Mouse (Mus musculus) retina, adult 2 months (tissue): ENCODE measurements around the gene Ypel4.

Experiments
- DNase-seq: peaks from one replicate; pipeline ENCODE4 v3.0.0-alpha.2; 2012; ENCODE audit warnings: low read depth, low spot score

The Ypel4 gene

DNA sequence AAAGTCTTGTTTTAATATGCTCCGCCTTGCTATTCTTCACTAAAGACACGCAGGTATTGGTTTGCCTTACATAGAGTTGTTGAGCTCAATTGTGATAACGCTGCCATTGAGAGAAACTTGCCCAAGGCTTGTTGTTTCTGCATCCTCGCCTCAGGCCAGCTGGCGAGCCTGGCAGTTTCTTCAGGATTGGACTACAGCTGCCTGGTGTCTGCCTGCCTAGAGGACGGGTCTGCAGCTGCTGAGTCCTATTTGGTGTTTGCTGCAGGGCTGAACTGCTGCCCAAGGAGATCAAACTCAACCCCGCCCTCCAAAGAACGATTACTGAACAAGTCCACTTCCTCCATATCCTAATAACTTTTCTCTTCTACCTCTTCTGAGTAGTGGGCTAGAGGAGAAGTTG, 26.9 kb downstream of the Ypel4 start:
- no peak for DNase-seq

DNA sequence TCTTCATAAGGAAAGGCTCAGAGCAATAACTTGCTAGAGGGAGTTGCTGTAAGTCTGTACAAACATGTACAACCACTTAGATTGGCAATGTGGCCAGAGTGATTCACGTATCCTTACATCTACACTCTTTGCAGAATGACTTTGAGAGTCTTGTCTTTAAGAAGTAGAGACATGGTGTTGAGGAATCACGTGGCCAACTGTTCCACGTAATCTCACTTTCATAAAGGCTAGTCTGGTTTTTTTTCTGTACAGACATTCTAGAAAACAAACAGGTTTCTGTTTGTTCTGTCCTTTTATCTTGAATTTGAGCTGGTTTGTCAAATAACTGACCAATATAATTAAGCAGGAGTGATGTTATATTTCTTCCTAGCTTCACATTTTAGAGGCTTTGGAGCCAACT, 27.5 kb downstream of the Ypel4 start:
- DNase-seq, result no peak

GRCm38 (mm10) chr2:84761840-84762239, 28.0 kb downstream of the Ypel4 start:
- DNase-seq, result no peak

- DNase-seq, result no peak
Observed at GRCm38 (mm10) chr2:84762295-84762694, 28.4 kb downstream of the Ypel4 start.

DNA sequence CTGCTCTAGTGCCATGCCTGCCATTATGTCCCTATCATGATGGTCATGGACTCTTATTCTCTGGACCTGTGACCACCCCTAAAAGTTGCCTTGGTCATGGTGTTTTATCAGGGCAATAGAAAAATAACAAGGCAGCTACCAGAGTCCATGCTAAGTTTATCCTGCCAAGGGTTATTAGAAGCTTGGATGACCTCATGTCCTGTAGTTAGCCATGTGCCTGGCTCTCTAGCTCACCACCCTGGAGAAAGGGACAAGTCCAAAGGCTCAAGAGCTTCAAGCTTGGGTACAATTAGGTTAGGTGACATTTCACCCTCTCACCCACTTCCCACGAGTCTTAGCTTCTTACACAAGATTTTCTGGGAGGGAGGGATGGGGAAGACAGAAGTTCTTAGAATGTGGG, 29.0 kb downstream of the Ypel4 start:
- DNase-seq, result no peak

GRCm38 (mm10) chr2:84770501-84770900, 36.6 kb downstream of the Ypel4 start:
- DNase-seq, result no peak

- no peak for DNase-seq
Observed at GRCm38 (mm10) chr2:84772454-84772853, 38.6 kb downstream of the Ypel4 start.

DNA sequence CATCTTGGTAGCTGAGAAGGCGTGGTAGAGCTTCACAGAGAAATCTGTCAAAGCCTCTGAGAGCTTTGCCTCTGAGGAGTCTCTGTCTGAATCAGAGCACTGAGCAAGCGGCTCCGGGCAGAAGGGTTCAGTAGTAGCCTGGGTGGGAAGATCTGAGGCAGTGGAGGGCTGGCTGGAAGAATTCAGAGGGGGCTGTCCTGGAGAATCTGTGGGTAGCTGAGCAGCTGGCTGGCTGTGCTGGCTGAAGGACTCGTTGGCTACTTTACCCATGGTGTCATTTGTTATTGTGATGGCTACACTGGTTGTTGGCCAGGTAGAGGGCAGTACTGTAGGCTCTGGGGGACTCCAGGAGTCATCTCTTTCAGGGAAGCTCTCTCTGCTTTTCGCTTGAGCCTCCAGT, 39.3 kb downstream of the Ypel4 start:
- DNase-seq, result no peak

- no peak for DNase-seq
Observed at GRCm38 (mm10) chr2:84774751-84775150, 40.9 kb downstream of the Ypel4 start.

DNA sequence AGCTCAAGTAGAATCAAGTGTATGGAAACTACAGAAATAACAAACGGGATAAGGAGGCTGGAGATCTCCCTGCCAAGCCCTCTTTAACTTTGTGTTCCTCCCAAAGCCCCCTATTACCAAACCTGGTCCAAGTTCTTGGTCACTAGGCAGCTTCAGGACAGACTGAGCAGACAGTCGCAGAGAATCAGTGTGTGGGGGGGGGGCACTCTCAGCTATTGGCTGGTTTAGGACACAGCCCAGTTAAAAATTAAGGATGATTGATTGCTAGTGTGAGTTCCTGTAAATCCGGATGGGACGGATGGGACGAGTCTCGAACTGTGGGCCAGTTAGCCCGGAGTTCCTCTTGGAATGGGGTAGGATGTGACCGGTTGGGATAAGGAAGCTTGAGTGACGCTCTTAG, 41.4 kb downstream of the Ypel4 start, which contains the start of gene Serping1:
Serping1 (minus strand) TSS at position 204 of the 400 bp plus-strand sequence.
- DNase-seq, result no peak

DNA sequence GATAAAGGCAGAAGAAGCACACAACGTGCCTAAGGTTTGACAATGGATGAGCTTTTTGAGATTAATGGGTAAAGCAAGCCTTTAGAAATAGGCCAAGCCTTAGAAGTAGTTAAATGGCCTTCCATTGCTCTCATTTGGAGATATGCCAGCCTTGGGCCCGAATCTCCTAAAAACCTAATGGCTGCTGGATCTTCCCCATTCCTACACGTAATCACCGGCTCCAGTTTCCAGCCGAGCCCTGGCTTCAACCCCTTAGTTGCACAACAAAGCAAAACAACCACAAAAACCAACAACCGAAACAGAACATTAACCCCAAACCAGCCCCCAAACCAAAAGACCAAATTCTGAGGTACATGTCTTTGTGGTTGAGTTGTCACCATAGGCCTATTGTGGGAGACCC, 41.8 kb downstream of the Ypel4 start:
- no peak for DNase-seq

DNA sequence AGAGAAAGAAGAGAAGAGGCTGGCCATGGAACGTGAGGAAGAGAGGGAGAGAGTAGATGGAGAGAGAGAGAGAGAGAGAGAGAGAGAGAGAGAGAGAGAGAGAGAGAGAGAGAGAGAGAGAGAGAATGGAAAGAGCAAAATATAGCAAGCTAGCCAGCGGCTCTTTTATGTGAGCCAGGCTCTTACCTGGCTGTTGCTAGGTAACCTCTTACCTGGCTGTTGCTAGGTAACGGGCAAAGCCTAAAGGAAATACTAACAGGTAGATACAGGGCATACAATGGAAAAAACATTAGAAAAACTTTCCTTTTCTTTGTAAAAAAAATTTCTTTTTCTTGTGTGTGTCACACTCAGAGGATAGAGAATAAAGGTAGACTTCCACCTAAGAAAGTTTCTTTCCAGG, 43.8 kb downstream of the Ypel4 start:
- no peak for DNase-seq

DNA sequence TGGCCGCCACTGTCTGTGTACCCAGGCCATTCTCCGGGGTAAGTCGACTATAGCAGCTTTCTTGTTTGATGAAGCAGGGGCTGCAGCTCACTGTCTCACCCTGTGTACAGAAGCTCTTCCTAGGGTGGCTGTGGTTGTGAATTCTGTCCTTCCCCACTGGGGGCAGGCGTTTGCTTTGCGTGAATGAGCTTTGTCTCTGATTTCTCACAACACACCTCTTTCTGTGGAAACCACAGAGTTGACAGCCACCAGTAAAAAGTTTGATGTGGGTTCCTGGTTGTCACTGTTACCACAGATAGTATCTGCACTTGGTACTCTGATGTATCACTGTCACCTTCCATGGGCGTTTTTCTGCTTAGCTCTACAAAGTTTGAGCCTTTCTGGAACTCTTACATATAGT, 45.4 kb downstream of the Ypel4 start:
- no peak for DNase-seq

DNA sequence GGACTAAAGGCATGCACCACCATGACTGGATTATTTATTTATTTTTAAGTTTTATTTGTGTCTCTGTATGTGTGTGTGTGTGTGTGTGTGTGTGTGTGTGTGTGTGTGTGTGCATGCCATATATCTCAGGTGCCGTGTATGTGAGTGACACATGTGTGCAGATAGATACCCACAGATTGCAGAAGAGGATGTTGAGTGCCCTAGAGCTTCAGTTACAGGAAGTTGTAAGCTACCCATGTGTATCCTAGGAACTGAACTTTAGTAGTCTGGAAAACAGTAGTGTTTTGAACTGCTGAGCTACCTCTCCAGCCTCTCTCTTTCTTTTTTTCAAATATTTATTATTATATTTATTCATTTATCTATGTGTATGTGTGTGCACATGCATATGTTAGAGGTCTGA, 49.5 kb downstream of the Ypel4 start:
- no peak for DNase-seq

DNA sequence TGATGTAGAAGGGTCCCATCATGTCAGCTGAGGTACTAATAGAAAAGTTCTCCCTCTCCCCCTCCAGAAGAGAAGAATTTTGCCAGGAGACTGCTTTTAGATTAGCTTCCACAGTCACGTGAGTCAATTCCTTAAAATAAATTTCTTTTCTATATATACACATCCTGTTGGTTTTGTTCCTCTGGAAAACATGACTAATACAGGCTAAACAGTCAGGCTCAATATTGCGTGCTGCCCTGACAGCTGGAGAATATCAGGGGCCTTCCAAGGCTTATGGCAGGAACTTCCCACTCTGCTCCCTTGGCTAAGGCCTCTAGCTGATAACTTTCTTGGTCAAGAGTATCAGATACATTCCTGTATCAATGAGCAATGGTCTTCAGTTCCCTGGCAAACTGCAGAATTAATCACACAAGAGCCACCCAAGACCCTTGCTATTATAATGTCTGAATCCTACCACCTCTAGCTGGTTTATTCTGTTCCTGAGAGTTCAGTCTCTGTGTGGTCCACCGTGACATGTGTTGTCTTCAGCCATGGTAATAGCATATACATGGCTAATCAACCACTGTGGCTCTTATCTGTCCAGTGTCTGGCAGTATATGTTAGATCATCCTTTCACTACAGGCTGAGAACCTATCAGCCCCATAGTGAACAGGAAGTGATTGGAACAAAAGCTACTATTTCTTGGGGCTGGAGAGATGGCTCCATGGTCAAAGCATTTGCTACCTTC, 50.1 kb downstream of the Ypel4 start:
- DNase-seq, result no peak
